Comparison of ENCODE assay signal across 8 mouse cellular contexts in genomic region chr11:87629859-87630258, GRCm38 (mm10). TPM values are rescaled to one million over a fixed set of nuclear protein-coding genes. Genes with fewer than 3 reads are reported as not detected.
A peak's percentile ranks its signal among the peaks of the same experiment; 100 is the strongest.
DNase-seq lines count a peak whose midpoint lies in the region; TF ChIP-seq lines count a peak whose summit lies in the region.

No protein-coding gene starts in this region.

- H3K4me3 ChIP-seq in gastrocnemius, adult 2 months: no peak overlapping the region
- H3K4me3 ChIP-seq in lung, adult 2 months (replicated peaks; ENCODE audit: extremely low read depth, low read depth, low read length): no peak overlapping the region

- no peak for DNase-seq in gastrocnemius, adult 2 months
- no peak for DNase-seq in gastrocnemius, adult 18-20 months (ENCODE audit: low spot score)
- DNase-seq in B cell, adult 2 months: peak; percentile 54 to 59
- peak; percentile 61 for DNase-seq in adrenal gland, postnatal 14 days
- peak; percentile 13 to 24 for DNase-seq in heart, postnatal 36 days
- DNase-seq in lung, adult 2 months: no peak
- DNase-seq in spleen, postnatal 36 days (ENCODE audit: low spot score in 2 of 2): peak; percentile 23 to 26
- DNase-seq in gastrocnemius, postnatal 10 days: no peak

- peak; percentile 60 for TF ChIP-seq CTCF in gastrocnemius, adult 2 months (IDR thresholded peaks at IDR 0.05)
- TF ChIP-seq CTCF in lung, adult 2 months (IDR thresholded peaks at IDR 0.05; ENCODE audit: insufficient read depth, low read length): peak; percentile 73

- H3K4me1 ChIP-seq in lung, adult 2 months (ENCODE audit: control insufficient read depth, insufficient read depth, low read length): no peaks in the 10 kb centered on the region

- TF ChIP-seq POLR2A in lung, adult 2 months (IDR thresholded peaks at IDR 0.05; ENCODE audit: borderline replicate concordance, extremely low read depth, low read depth, low read length): no peak

- intact Hi-C loops in gastrocnemius, adult 2 months (cut with DNase I): no loop called here
- intact Hi-C loops in heart, postnatal 36 days (cut with DNase I): no loop called here

- no peak overlapping the region for H3K27ac ChIP-seq in gastrocnemius, adult 2 months

- 16% methylated on average over 10 of the region's 10 CpGs for WGBS in lung, adult 2 months

RNA-seq across cellular contexts. Expression of gene Hsf5, which starts 12.9 kb away (rescaled TPM):
- total RNA-seq in gastrocnemius, adult 2 months (2021): not detected
- total RNA-seq in gastrocnemius, adult 18-20 months (2021): not detected
- not detected in 2 replicates for total RNA-seq in adrenal gland, postnatal 14 days (2021)
- total RNA-seq in heart, postnatal 36 days (2021): not detected
- polyA plus RNA-seq in lung, adult 2 months (2012; rRNA removed): 0.02 TPM in 1 of 2 replicates, not detected in the other
- under 1 TPM in 1 of 2 experiments, not detected in 1; 0.05 TPM for total RNA-seq in gastrocnemius, postnatal 10 days (2021)

RNA-seq across cellular contexts. Expression of gene Rnf43, which starts 32.7 kb away (rescaled TPM):
- total RNA-seq in gastrocnemius, adult 2 months (2021): under 1 TPM; 0.39 to 0.89 TPM
- 1 to 10 TPM in 1 of 2 experiments, under 1 TPM in 1; 0.69 to 1.1 TPM for total RNA-seq in gastrocnemius, adult 18-20 months (2021)
- total RNA-seq in adrenal gland, postnatal 14 days (2021): 5.7 and 6.4 TPM in 2 replicates
- under 1 TPM; 0.24 to 0.47 TPM for total RNA-seq in heart, postnatal 36 days (2021)
- 10.5 and 12.6 TPM in 2 replicates for polyA plus RNA-seq in lung, adult 2 months (2012; rRNA removed)
- total RNA-seq in gastrocnemius, postnatal 10 days (2021): under 1 TPM; 0.07 to 0.16 TPM

RNA-seq across cellular contexts. Expression of gene Mtmr4, which starts 37.9 kb away (rescaled TPM):
- 10 to 100 TPM; 10.6 to 12.4 TPM for total RNA-seq in gastrocnemius, adult 2 months (2021)
- total RNA-seq in gastrocnemius, adult 18-20 months (2021): 10 to 100 TPM in 1 of 2 experiments, 1 to 10 TPM in 1; 9.8 to 10.8 TPM
- 23.7 and 27.7 TPM in 2 replicates for total RNA-seq in adrenal gland, postnatal 14 days (2021)
- 10 to 100 TPM; 18.8 to 27.1 TPM for total RNA-seq in heart, postnatal 36 days (2021)
- polyA plus RNA-seq in lung, adult 2 months (2012; rRNA removed): 21.0 and 22.1 TPM in 2 replicates
- total RNA-seq in gastrocnemius, postnatal 10 days (2021): 10 to 100 TPM; 10.9 to 13.3 TPM

Comparison
In these comparisons a context has a peak if more than half of its experiments do, and no peak if none do; other contexts are left out.
1. DNase-seq: peak in B cell, adult 2 months (2 of 2), adrenal gland, postnatal 14 days (single experiment), heart, postnatal 36 days (2 of 2) and spleen, postnatal 36 days (2 of 2); none in gastrocnemius, adult 2 months (single experiment), gastrocnemius, adult 18-20 months (single experiment), lung, adult 2 months (single experiment) and gastrocnemius, postnatal 10 days (single experiment).